In genomic region chr12:83940031-83940430, GRCm38 (mm10) we compare ENCODE assay signal across 24 mouse cellular contexts. TPM values are rescaled to one million over a fixed set of nuclear protein-coding genes. Genes with fewer than 3 reads are reported as not detected.
A peak's percentile ranks its signal among the peaks of the same experiment; 100 is the strongest.
DNase-seq lines count a peak whose midpoint lies in the region; ATAC-seq and TF ChIP-seq lines count a peak whose summit lies in the region.
"Had no signal": no experiment of that assay in that cellular context is flagged by ENCODE, and none has a peak within 500 bp of the region (broad histone marks: within the 10 kb centered on the region; RNA-seq: fewer than 3 reads in every experiment).

No protein-coding gene starts in this region.

- peak overlapping the region; percentile 34; the same call in 1 of the 2 replicates for H3K27ac ChIP-seq in liver, postnatal 0 days (ENCODE audit: low read depth)
- no peak overlapping the region for H3K27ac ChIP-seq in liver, embryonic 11.5 days (ENCODE audit: low read depth, low read length)
- H3K27ac ChIP-seq in brown adipose tissue, adult 24 weeks (replicated peaks; ENCODE audit: low read depth, low read length) = peak overlapping the region; percentile 27; the same call in 1 of the 2 replicates
- H3K27ac ChIP-seq: embryonic facial prominence, embryonic 10.5 days; forebrain, embryonic 13.5 days; heart, embryonic 10.5 days; heart, embryonic 15.5 days; hindbrain, embryonic 13.5 days; hindbrain, postnatal 0 days had no signal

- WGBS in liver, postnatal 0 days (ENCODE audit: insufficient replicate concordance) = 58% methylated on average over 4 of the region's 4 CpGs
- 72% methylated on average over 4 of the region's 4 CpGs for WGBS in liver, embryonic 11.5 days

- no peak overlapping the region for H3K4me2 ChIP-seq in liver, postnatal 0 days (ENCODE audit: low read depth, low read length)
- no peak overlapping the region for H3K4me2 ChIP-seq in liver, embryonic 11.5 days
- H3K4me2 ChIP-seq: forebrain, embryonic 13.5 days; heart, embryonic 15.5 days; hindbrain, embryonic 13.5 days had no signal

- peak; percentile 33 for DNase-seq in heart, adult 8-10 months (ENCODE audit: low spot score)
- no peak for DNase-seq in heart, postnatal 25 days (ENCODE audit: low spot score)
- DNase-seq in liver, postnatal 0 days = no peak
- no peak for DNase-seq in liver, embryonic 11.5 days (ENCODE audit: low spot score)
- DNase-seq in adipocyte (ENCODE audit: low spot score) = peak; percentile 65
- no peak for DNase-seq in spleen, postnatal 14 days (ENCODE audit: low spot score in 2 of 2)
- DNase-seq: adrenal gland, postnatal 14 days; cerebellum, adult 2 months; cerebellum, postnatal 10 days; kidney, adult 11 months had no signal

- no peaks in the 10 kb centered on the region for H3K36me3 ChIP-seq in liver, postnatal 0 days (replicated peaks; ENCODE audit: insufficient read depth, low read length)
- H3K36me3 ChIP-seq in liver, embryonic 11.5 days (ENCODE audit: control insufficient read depth, insufficient read depth, low read length) = no peaks in the 10 kb centered on the region
- H3K36me3 ChIP-seq: embryonic facial prominence, embryonic 10.5 days; heart, embryonic 10.5 days; heart, embryonic 15.5 days; hindbrain, embryonic 13.5 days had no signal

- H3K4me3 ChIP-seq in liver, postnatal 0 days (ENCODE audit: low read depth, low read length) = no peak overlapping the region
- no peak overlapping the region for H3K4me3 ChIP-seq in liver, embryonic 11.5 days (ENCODE audit: low read depth, low read length)
- H3K4me3 ChIP-seq in brown adipose tissue, adult 24 weeks (ENCODE audit: insufficient read depth, low read depth, low read length) = no peak overlapping the region
- H3K4me3 ChIP-seq: embryonic facial prominence, embryonic 10.5 days; forebrain, embryonic 13.5 days; heart, embryonic 10.5 days; heart, embryonic 15.5 days; hindbrain, embryonic 13.5 days had no signal

- intact Hi-C loops in heart, postnatal 25 days (cut with DNase I) = no loop called here

- TF ChIP-seq CTCF in liver, postnatal 0 days (IDR thresholded peaks at IDR 0.05; ENCODE audit: low read depth) = no peak

- H3K27me3 ChIP-seq in liver, postnatal 0 days (ENCODE audit: insufficient read depth, low read length) = no peaks in the 10 kb centered on the region
- no peaks in the 10 kb centered on the region for H3K27me3 ChIP-seq in liver, embryonic 11.5 days (replicated peaks; ENCODE audit: control insufficient read depth, insufficient read depth, low read length)
- H3K27me3 ChIP-seq: forebrain, embryonic 13.5 days; heart, embryonic 15.5 days; hindbrain, embryonic 13.5 days had no signal

- peaks cover 12% of the 10 kb centered on the region for H3K4me1 ChIP-seq in liver, postnatal 0 days (ENCODE audit: insufficient read depth)
- peaks cover 21% of the 10 kb centered on the region for H3K4me1 ChIP-seq in liver, embryonic 11.5 days (replicated peaks; ENCODE audit: control insufficient read depth, insufficient read depth, low read length)
- no peaks in the 10 kb centered on the region for H3K4me1 ChIP-seq in brown adipose tissue, adult 24 weeks (ENCODE audit: control insufficient read depth, insufficient read depth, insufficient read length, low read length)
- H3K4me1 ChIP-seq: forebrain, embryonic 13.5 days; heart, embryonic 15.5 days; hindbrain, embryonic 13.5 days had no signal

- no peak for TF ChIP-seq EP300 in liver, postnatal 0 days (IDR thresholded peaks at IDR 0.05; ENCODE audit: low read depth)

- no peak overlapping the region for H3K9ac ChIP-seq in liver, postnatal 0 days (replicated peaks)
- H3K9ac ChIP-seq in liver, embryonic 11.5 days (ENCODE audit: low read depth, low read length) = no peak overlapping the region
- H3K9ac ChIP-seq: forebrain, embryonic 13.5 days; heart, embryonic 15.5 days; hindbrain, embryonic 13.5 days had no signal

- ATAC-seq in liver, postnatal 0 days = no peak
- ATAC-seq in liver, embryonic 11.5 days (replicated peaks; ENCODE audit: low FRiP score) = no peak
- ATAC-seq: forebrain, embryonic 13.5 days; hindbrain, postnatal 0 days had no signal

- no peaks in the 10 kb centered on the region for H3K9me3 ChIP-seq in liver, postnatal 0 days (ENCODE audit: low read length)
- H3K9me3 ChIP-seq in liver, embryonic 11.5 days (ENCODE audit: control insufficient read depth, low read length) = no peaks in the 10 kb centered on the region
- H3K9me3 ChIP-seq: embryonic facial prominence, embryonic 10.5 days; forebrain, embryonic 13.5 days; heart, embryonic 10.5 days; heart, embryonic 15.5 days; hindbrain, embryonic 13.5 days had no signal

RNA-seq across cellular contexts. Expression of gene Riox1, which starts 10.4 kb away (rescaled TPM):
- total RNA-seq in heart, adult 8-10 months (2022) = 1 to 10 TPM; 4.3 to 5.9 (median 4.7) TPM
- 1 to 10 TPM; 5.2 to 5.5 TPM for total RNA-seq in heart, postnatal 25 days (2021)
- polyA plus RNA-seq in liver, postnatal 0 days (2015; fragmentation: Nextera tagmentation; extraction: Ambion mirVana) = 6.2 and 8.1 TPM in 2 replicates
- 24.7 and 25.2 TPM in 2 replicates for polyA plus RNA-seq in liver, embryonic 11.5 days (2014; fragmentation: Nextera tagmentation; extraction: Ambion mirVana)
- polyA plus RNA-seq in brown adipose tissue, adult 24 weeks (2012; ENCODE audit: insufficient read depth, insufficient read length, missing spikeins) = 1.3 and 2.3 TPM in 2 replicates

RNA-seq across cellular contexts. Expression of gene Numb, which starts 18.3 kb away (rescaled TPM):
- total RNA-seq in heart, adult 8-10 months (2022) = 10 to 100 TPM; 27.6 to 36.5 (median 29.3) TPM
- 10 to 100 TPM; 29.5 to 36.3 TPM for total RNA-seq in heart, postnatal 25 days (2021)
- polyA plus RNA-seq in liver, postnatal 0 days (2015; fragmentation: Nextera tagmentation; extraction: Ambion mirVana) = 13.0 and 14.5 TPM in 2 replicates
- polyA plus RNA-seq in liver, embryonic 11.5 days (2014; fragmentation: Nextera tagmentation; extraction: Ambion mirVana) = 25.2 and 26.8 TPM in 2 replicates
- polyA plus RNA-seq in brown adipose tissue, adult 24 weeks (2012; ENCODE audit: insufficient read depth, insufficient read length, missing spikeins) = 11.9 and 13.3 TPM in 2 replicates

RNA-seq across cellular contexts. Expression of gene Heatr4, which starts 44.6 kb away (rescaled TPM):
- total RNA-seq in heart, adult 8-10 months (2022) = not detected
- not detected for total RNA-seq in heart, postnatal 25 days (2021)
- polyA plus RNA-seq in liver, postnatal 0 days (2015; fragmentation: Nextera tagmentation; extraction: Ambion mirVana) = not detected in 2 replicates
- not detected in 2 replicates for polyA plus RNA-seq in liver, embryonic 11.5 days (2014; fragmentation: Nextera tagmentation; extraction: Ambion mirVana)
- not detected in 2 replicates for polyA plus RNA-seq in brown adipose tissue, adult 24 weeks (2012; ENCODE audit: insufficient read depth, insufficient read length, missing spikeins)
- total RNA-seq: adrenal gland, adult 18-20 months; adrenal gland, postnatal 14 days; ES-E14; gastrocnemius, adult 8-10 months; gastrocnemius, postnatal 4 days; hematopoietic stem cell, adult 5-6 weeks had no signal
- polyA plus RNA-seq: embryonic facial prominence, embryonic 10.5 days; embryonic facial prominence, embryonic 14.5 days; heart, embryonic 10.5 days; heart, embryonic 15.5 days; hindbrain, embryonic 13.5 days; hindbrain, postnatal 0 days; intestine, embryonic 14.5 days had no signal

RNA-seq across cellular contexts. Expression of gene Acot2, which starts 47.6 kb away (rescaled TPM):
- total RNA-seq in heart, adult 8-10 months (2022) = 100 to 1,000 TPM; 102 to 134 (median 110) TPM
- 100 to 1,000 TPM; 100 to 107 TPM for total RNA-seq in heart, postnatal 25 days (2021)
- 32.8 and 39.4 TPM in 2 replicates for polyA plus RNA-seq in liver, postnatal 0 days (2015; fragmentation: Nextera tagmentation; extraction: Ambion mirVana)
- 22.5 and 22.6 TPM in 2 replicates for polyA plus RNA-seq in liver, embryonic 11.5 days (2014; fragmentation: Nextera tagmentation; extraction: Ambion mirVana)
- 58.8 and 67.3 TPM in 2 replicates for polyA plus RNA-seq in brown adipose tissue, adult 24 weeks (2012; ENCODE audit: insufficient read depth, insufficient read length, missing spikeins)

Comparison
In these comparisons a context has a peak if more than half of its experiments do, and no peak if none do; other contexts are left out.
1. DNase-seq: peak in heart, adult 8-10 months (single experiment) and adipocyte (single experiment); none in heart, postnatal 25 days (single experiment), liver, postnatal 0 days (single experiment), liver, embryonic 11.5 days (single experiment) and spleen, postnatal 14 days (0 of 2).